Mouse (Mus musculus): ENCODE results near the gene Dct.

DNA sequence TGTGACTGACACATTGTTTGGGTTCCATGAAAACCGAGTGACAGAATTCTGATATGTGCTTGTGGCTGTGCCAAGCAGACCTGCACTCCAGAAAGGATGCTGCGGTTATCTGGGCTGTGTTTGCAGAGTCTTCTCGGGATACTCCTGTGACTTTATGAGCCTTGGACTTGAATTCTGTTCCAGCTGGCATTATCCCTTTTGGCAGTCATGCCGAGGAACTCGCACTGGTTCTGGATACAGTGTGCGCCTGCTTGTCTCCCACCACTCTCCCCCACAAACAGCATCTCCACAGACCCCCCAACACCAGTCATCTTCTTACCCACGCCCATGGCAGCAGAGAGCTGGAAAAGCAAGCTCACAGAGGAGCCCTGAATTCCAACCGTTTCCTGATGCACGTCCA lies 42.5 kb downstream of the Dct start:
- no peak for TF ChIP-seq CTCF (IDR thresholded peaks at IDR 0.05; ENCODE audit: extremely low read depth, insufficient read depth, low read length)
- no peak for TF ChIP-seq POLR2A (IDR thresholded peaks at IDR 0.05; ENCODE audit: extremely low read depth, insufficient read depth, low read length)
